Mouse (Mus musculus) CH12.LX (cell line): ENCODE results near the gene Foxe1. TPM values are rescaled to one million over a fixed set of nuclear protein-coding genes. Genes with fewer than 3 reads are reported as not detected.

ENCODE experiments used
- DNase-seq: peaks from one replicate; pipeline ENCODE4 v3.0.0-alpha.2; 2013; ENCODE audit errors: extremely low read depth
- H3K27ac ChIP-seq: 2 replicates; pipeline ENCODE4 v1.5.1; 2012; ENCODE audit warnings: low read depth, mild to moderate bottlenecking, control low read depth, moderate library complexity; ENCODE audit not compliant: insufficient read depth
- H3K27me3 ChIP-seq: replicated peaks from 2 replicates; pipeline ENCODE3; 2012; ENCODE audit warnings: inconsistent platforms
- H3K36me3 ChIP-seq, 2 experiments: replicated peaks in 1 of 2; 2 replicates each; pipeline versions ENCODE3 to v1.6.1; 2012; ENCODE audit warnings: inconsistent platforms in 1 of 2, low read length in 1 of 2, mild to moderate bottlenecking in 1 of 2, mixed read lengths in 1 of 2, moderate library complexity in 1 of 2; ENCODE audit not compliant: control insufficient read depth in 1 of 2, insufficient read depth in 1 of 2
- H3K4me1 ChIP-seq, 2 experiments: 2 replicates each; pipeline ENCODE4 v1.6.1; 2012; ENCODE audit warnings: inconsistent platforms in 1 of 2, moderate library complexity in 1 of 2; ENCODE audit not compliant: insufficient read depth in 2 of 2, control insufficient read depth in 1 of 2
- H3K4me2 ChIP-seq: 2 replicates; pipeline ENCODE4 v1.6.1; 2012; ENCODE audit warnings: low read depth, mild to moderate bottlenecking, control low read depth; ENCODE audit not compliant: poor library complexity, insufficient read depth, severe bottlenecking
- H3K4me3 ChIP-seq, 3 experiments: fragments of 150-350 bp in 1 of 3; sonication (generic) in 1 of 3; replicated peaks in 1 of 3; 2 replicates each; pipeline versions ENCODE3 to v1.5.1; 2011 to 2012; ENCODE audit warnings: low read depth in 2 of 3, low read length in 2 of 3, mild to moderate bottlenecking in 2 of 3, moderate library complexity in 2 of 3, control low read depth in 1 of 3, improper control_type of control experiment in 1 of 3, inconsistent platforms in 1 of 3, mixed read lengths in 1 of 3; ENCODE audit not compliant: poor library complexity in 1 of 3
- H3K79me2 ChIP-seq: replicated peaks from 2 replicates; pipeline ENCODE4 v1.6.1; 2012; ENCODE audit warnings: mild to moderate bottlenecking, moderate library complexity; ENCODE audit not compliant: control insufficient read depth, poor library complexity, insufficient read depth, severe bottlenecking; ENCODE audit errors: extremely low read depth
- H3K9ac ChIP-seq: 2 replicates; pipeline ENCODE4 v1.6.1; 2012; ENCODE audit warnings: low read depth, mild to moderate bottlenecking, control low read depth, moderate library complexity; ENCODE audit not compliant: insufficient read depth
- H3K9me3 ChIP-seq: replicated peaks from 2 replicates; pipeline ENCODE3; 2012; ENCODE audit warnings: low read length, inconsistent platforms, mixed read lengths
- ELF1 ChIP-seq: IDR thresholded peaks from 2 replicates; pipeline ENCODE4 v1.6.1; 2014; ENCODE audit warnings: low read depth, mild to moderate bottlenecking, inconsistent platforms, low read length, improper control_type of control experiment
- ETS1 ChIP-seq: conservative IDR thresholded peaks from 2 replicates; pipeline ENCODE4 v1.6.1; 2012; ENCODE audit warnings: low read depth, mild to moderate bottlenecking, inconsistent platforms, low read length, improper control_type of control experiment, moderate library complexity
- GABPA ChIP-seq: IDR thresholded peaks from 2 replicates; pipeline ENCODE4 v1.6.1; 2012; ENCODE audit warnings: low read depth, low read length, improper control_type of control experiment, inconsistent platforms; ENCODE audit not compliant: insufficient replicate concordance
- HCFC1 ChIP-seq: IDR thresholded peaks from 2 replicates; pipeline ENCODE4 v1.6.1; 2012; ENCODE audit warnings: low read depth, mild to moderate bottlenecking, inconsistent platforms, low read length, improper control_type of control experiment
- IRF4 ChIP-seq: IDR thresholded peaks from 2 replicates; pipeline ENCODE4 v1.6.1; 2014; ENCODE audit warnings: low read depth, mild to moderate bottlenecking, inconsistent platforms, low read length, improper control_type of control experiment
- JUN ChIP-seq: IDR thresholded peaks from 2 replicates; pipeline ENCODE4 v1.6.1; 2011; ENCODE audit warnings: low read depth, mild to moderate bottlenecking, low read length, improper control_type of control experiment, moderate library complexity; ENCODE audit not compliant: insufficient read depth
- JUND ChIP-seq: conservative IDR thresholded peaks from 2 replicates; pipeline ENCODE4 v1.6.1; 2011; ENCODE audit warnings: low read depth, low read length, improper control_type of control experiment
- MAZ ChIP-seq: IDR thresholded peaks from 2 replicates; pipeline ENCODE4 v1.6.1; 2012; ENCODE audit warnings: low read depth, mild to moderate bottlenecking, inconsistent platforms, low read length, improper control_type of control experiment, moderate library complexity
- MEF2A ChIP-seq: IDR thresholded peaks from 2 replicates; pipeline ENCODE4 v1.6.1; 2014; ENCODE audit warnings: low read depth, mild to moderate bottlenecking, inconsistent platforms, low read length, improper control_type of control experiment, borderline replicate concordance
- NELFE ChIP-seq: IDR thresholded peaks from 2 replicates; pipeline ENCODE4 v1.6.1; 2011; ENCODE audit warnings: low read depth, low read length, improper control_type of control experiment
- NRF1 ChIP-seq: IDR thresholded peaks from 2 replicates; pipeline ENCODE4 v1.6.1; 2014; ENCODE audit warnings: low read depth, mild to moderate bottlenecking, inconsistent platforms, low read length, improper control_type of control experiment, moderate library complexity
- SMC3 ChIP-seq: IDR thresholded peaks from 2 replicates; pipeline ENCODE4 v1.6.1; 2011; ENCODE audit warnings: low read depth, low read length, improper control_type of control experiment
- TBP ChIP-seq: conservative IDR thresholded peaks from 2 replicates; pipeline ENCODE4 v1.6.1; 2011; ENCODE audit warnings: low read depth, low read length, improper control_type of control experiment
- TCF12 ChIP-seq: IDR thresholded peaks from 2 replicates; pipeline ENCODE4 v1.6.1; 2014; ENCODE audit warnings: low read depth, mild to moderate bottlenecking, inconsistent platforms, low read length, improper control_type of control experiment
- UBTF ChIP-seq: IDR thresholded peaks from 2 replicates; pipeline ENCODE4 v1.6.1; 2012; ENCODE audit warnings: low read depth, mild to moderate bottlenecking, inconsistent platforms, low read length, improper control_type of control experiment, moderate library complexity
- dilution Hi-C: fragments of 300-500 bp; cut with MboI; formaldehyde crosslinking; loops from 2 replicates; pipeline ENCODE4 v1.14.3; 2020; ENCODE audit warnings: low sequenced_read_pairs; ENCODE audit not compliant: extremely low pct_unique_long_range_greater_than_20kb, extremely low pct_ligation_motif_present
- in situ Hi-C: fragments of 300-500 bp; cut with MboI; formaldehyde crosslinking; loops from 3 replicates; pipeline ENCODE4 v1.14.3; 2019; ENCODE audit warnings: low sequenced_read_pairs, low pct_ligation_motif_present, low pct_unique_long_range_greater_than_20kb, mixed read lengths
- polyA plus RNA-seq: library from polyadenylated mRNA; unstranded; fragments of >175 nt; gene quantifications from 2 replicates; pipeline ENCODE4 v1.2.1, GENCODE M21; 2012; ENCODE audit warnings: low read depth; ENCODE audit not compliant: insufficient read length
- total RNA-seq, 2 experiments: library from RNA; depleted of rRNA; stranded (reverse); fragments of 300-350 nt in 1 of 2; fragments of >200 nt in 1 of 2; gene quantifications; 2 replicates each; pipeline ENCODE4 v1.2.3; 2012 to 2014

Foxe1 gene
- total and polyA plus RNA-seq, 3 experiments, result not detected

- no peaks in the 10 kb centered on the region for H3K27me3 ChIP-seq
- no peaks in the 10 kb centered on the region for H3K36me3 ChIP-seq
- no peak overlapping the region for H3K4me3 ChIP-seq
- no peak overlapping the region for H3K27ac ChIP-seq
- H3K9me3 ChIP-seq, result peaks cover 3% of the 10 kb centered on the region
- DNase-seq, result no peak
- no peak overlapping the region for H3K4me2 ChIP-seq
- H3K4me1 ChIP-seq, result no peaks in the 10 kb centered on the region
- H3K9ac ChIP-seq, result no peak overlapping the region
- no peaks in the 10 kb centered on the region for H3K79me2 ChIP-seq
- TF ChIP-seq MAZ, result no peak
- no peak for TF ChIP-seq MEF2A
- no peak for TF ChIP-seq JUN
- no peak for TF ChIP-seq TBP
- no peak for TF ChIP-seq ETS1
- in situ Hi-C loops (no loop called here), dilution Hi-C loops (no loop called here)
Observed at GRCm38 (mm10) chr4:46337990-46338389, 5.4 kb upstream of the Foxe1 start.

DNA sequence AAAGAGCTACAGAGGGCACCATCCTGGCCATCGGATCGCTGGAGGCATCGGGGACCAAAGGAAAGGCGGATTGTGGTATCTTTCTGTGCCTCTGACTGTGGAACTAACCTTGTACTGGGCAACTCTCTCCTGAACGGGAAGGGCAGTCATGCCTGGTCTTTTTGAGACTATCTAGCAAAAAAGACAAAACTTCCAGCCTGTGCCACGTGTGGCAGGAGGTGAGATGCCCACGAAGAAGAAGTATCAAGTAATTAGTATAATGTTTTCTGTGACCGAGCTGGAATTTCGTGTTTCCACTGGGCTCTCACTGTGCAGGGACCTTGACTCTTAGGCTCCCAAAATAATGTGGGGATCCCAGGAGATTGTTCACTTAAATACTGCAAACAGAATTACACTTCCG is 4.4 kb upstream of the Foxe1 start:
- no peak overlapping the region for H3K27ac ChIP-seq
- no peak overlapping the region for H3K4me3 ChIP-seq
- TF ChIP-seq MAZ (no peak), HCFC1 (no peak), GABPA (no peak), TCF12 (no peak), JUND (no peak), IRF4 (no peak), ELF1 (no peak), NRF1 (no peak)
- H3K79me2 ChIP-seq, result no peaks in the 10 kb centered on the region
- no peaks in the 10 kb centered on the region for H3K4me1 ChIP-seq
- no peaks in the 10 kb centered on the region for H3K27me3 ChIP-seq
- no peak overlapping the region for H3K4me2 ChIP-seq
- peaks cover 14% of the 10 kb centered on the region for H3K9me3 ChIP-seq
- in situ Hi-C loops, result no loop called here
- DNase-seq, result no peak
- no peaks in the 10 kb centered on the region for H3K36me3 ChIP-seq
- dilution Hi-C loops, result no loop called here
- H3K9ac ChIP-seq, result no peak overlapping the region

DNA sequence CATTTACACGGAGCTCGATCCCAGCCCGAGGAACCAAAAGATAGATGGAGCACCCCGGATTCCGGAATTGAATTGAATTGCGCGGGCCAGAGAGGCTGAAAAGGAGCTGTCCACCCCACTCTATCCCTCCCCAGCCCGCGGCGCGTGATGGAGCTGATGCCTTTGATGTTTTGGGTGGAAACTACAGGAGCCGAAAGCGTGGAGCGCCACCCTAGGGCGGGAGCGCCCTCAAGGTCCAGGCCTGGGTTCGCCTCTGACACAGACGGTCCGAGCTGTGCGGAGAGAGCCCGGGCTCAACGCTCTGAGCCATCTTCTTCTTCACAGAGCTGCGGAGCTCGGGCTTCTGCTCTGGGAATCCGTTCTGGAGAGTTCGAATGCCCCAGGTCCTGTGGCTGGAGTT is 3.8 kb upstream of the Foxe1 start:
- DNase-seq, result no peak
- H3K4me2 ChIP-seq, result no peak overlapping the region
- dilution Hi-C loops, result no loop called here
- in situ Hi-C loops, result no loop called here
- no peak overlapping the region for H3K9ac ChIP-seq
- H3K4me3 ChIP-seq, result no peak overlapping the region
- no peaks in the 10 kb centered on the region for H3K36me3 ChIP-seq
- H3K4me1 ChIP-seq, result no peaks in the 10 kb centered on the region
- no peak overlapping the region for H3K27ac ChIP-seq
- H3K9me3 ChIP-seq, result peaks cover 19% of the 10 kb centered on the region
- TF ChIP-seq NELFE (no peak), UBTF (no peak), ETS1 (no peak), SMC3 (no peak)
- no peaks in the 10 kb centered on the region for H3K27me3 ChIP-seq
- no peaks in the 10 kb centered on the region for H3K79me2 ChIP-seq
